Mouse (Mus musculus) limb, embryonic 14.5 days (tissue): ENCODE results near the gene Tsga13. TPM values are rescaled to one million over a fixed set of nuclear protein-coding genes. Genes with fewer than 3 reads are reported as not detected.

Experiments used
- ATAC-seq: fragments of 200-750 bp; cut with Nextera tagmentation; 2 replicates; pipeline ENCODE4 v1.8.0; 2017; ENCODE audit warnings: low read depth, moderate number of reproducible peaks, moderate TSS enrichment; ENCODE audit not compliant: low FRiP score
- DNase-seq: peaks from one replicate; pipeline ENCODE4 v3.0.0-alpha.2; 2015; ENCODE audit warnings: low spot score
- H3K27ac ChIP-seq: fragments of 300-500 bp; sonication (generic); replicated peaks from 2 replicates; pipeline ENCODE4 v1.5.1; 2014; ENCODE audit warnings: low read depth, mild to moderate bottlenecking, low read length, moderate library complexity, mixed read lengths
- H3K27me3 ChIP-seq: fragments of 300-500 bp; sonication (generic); 2 replicates; pipeline ENCODE4 v1.6.1; 2014; ENCODE audit warnings: low read length, mixed read lengths; ENCODE audit not compliant: control insufficient read depth, insufficient read depth
- H3K36me3 ChIP-seq: fragments of 300-500 bp; sonication (generic); 2 replicates; pipeline ENCODE4 v1.6.1; 2014; ENCODE audit warnings: mild to moderate bottlenecking, low read length, moderate library complexity, mixed read lengths; ENCODE audit not compliant: control insufficient read depth, insufficient read depth
- H3K4me1 ChIP-seq: fragments of 300-500 bp; sonication (generic); 2 replicates; pipeline ENCODE4 v1.6.1; 2014; ENCODE audit warnings: antibody characterized with exemption, low read length, mixed read lengths; ENCODE audit not compliant: control insufficient read depth, insufficient read depth
- H3K4me2 ChIP-seq: fragments of 300-500 bp; sonication (generic); replicated peaks from 2 replicates; pipeline ENCODE4 v1.6.1; 2014; ENCODE audit warnings: low read depth, mild to moderate bottlenecking, low read length, moderate library complexity; ENCODE audit not compliant: severe bottlenecking
- H3K4me3 ChIP-seq: fragments of 300-500 bp; sonication (generic); replicated peaks from 2 replicates; pipeline ENCODE4 v1.5.1; 2014; ENCODE audit warnings: low read length
- H3K9ac ChIP-seq: fragments of 300-500 bp; sonication (generic); 2 replicates; pipeline ENCODE4 v1.6.1; 2014; ENCODE audit warnings: mild to moderate bottlenecking, low read depth, low read length, moderate library complexity; ENCODE audit not compliant: severe bottlenecking
- H3K9me3 ChIP-seq: fragments of 300-500 bp; sonication (generic); 2 replicates; pipeline ENCODE4 v1.6.1; 2016; ENCODE audit warnings: low read length; ENCODE audit not compliant: control insufficient read depth
- POLR2A ChIP-seq: fragments of 200-500 bp; IDR thresholded peaks from 2 replicates; pipeline ENCODE4 v1.8.0; 2012; ENCODE audit warnings: inconsistent platforms, mild to moderate bottlenecking, moderate library complexity, borderline replicate concordance; ENCODE audit not compliant: insufficient read depth, insufficient read length; ENCODE audit errors: extremely low read depth
- WGBS: fragments of 180-500 bp; shearing (Covaris S2); extraction: QIAGEN DNeasy Blood & Tissue Kit; methylation state at CpG from one replicate; pipeline ENCODE4 v1.1.7; 2014; 5-methylcytosine and 5-hydroxymethylcytosine counted together
- polyA plus RNA-seq, 2 experiments: library from polyadenylated mRNA; depleted of rRNA in 1 of 2; stranded (reverse) in 1 of 2; unstranded in 1 of 2; fragments of >200 nt; fragmentation: Nextera tagmentation in 1 of 2; extraction: Ambion mirVana in 1 of 2; gene quantifications; 2 replicates each; pipeline versions ENCODE4 v1.2.1 to v1.2.3; 2012 to 2014

Tsga13 gene
- polyA plus RNA-seq (2012; rRNA removed) (0.31 and 0.42 TPM in 2 replicates), polyA plus RNA-seq (2014; fragmentation: Nextera tagmentation; extraction: Ambion mirVana) (0.25 and 0.28 TPM in 2 replicates)

DNA sequence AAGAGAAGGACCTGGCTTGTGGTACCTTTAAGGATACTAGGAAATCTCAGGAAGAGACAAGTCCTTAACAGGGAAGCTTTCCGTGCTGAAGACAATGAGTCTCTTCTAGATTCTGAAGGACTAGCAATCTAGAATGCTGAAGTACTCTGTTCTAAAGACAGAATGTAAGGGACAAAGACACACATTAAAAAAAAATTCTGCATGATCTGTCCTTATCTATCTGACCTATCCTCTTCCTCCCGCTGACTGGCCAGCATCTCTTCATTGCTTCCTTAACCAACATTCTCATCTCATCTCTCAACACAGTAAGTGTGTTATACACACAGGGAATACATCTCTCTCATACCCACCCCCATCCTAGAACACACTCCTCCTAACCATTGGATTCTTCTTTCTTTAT is at the start of gene Tsga13:
Tsga13 (minus strand) TSS at position 101 of the 400 bp plus-strand sequence.
- WGBS, result 97% methylated on average over 2 of the region's 2 CpGs
- Histone ChIP-seq H3K36me3 (no peaks in the 10 kb centered on the region), H3K4me3 (no peak within 1 kb of the TSS), H3K27ac (no peak within 1 kb of the TSS), H3K9me3 (no peaks in the 10 kb centered on the region), H3K27me3 (no peaks in the 10 kb centered on the region), H3K9ac (no peak within 1 kb of the TSS), H3K4me1 (no peaks in the 10 kb centered on the region), H3K4me2 (no peak within 1 kb of the TSS)
- ATAC-seq, result no peak
- no peak for DNase-seq
- no peak for TF ChIP-seq POLR2A

DNA sequence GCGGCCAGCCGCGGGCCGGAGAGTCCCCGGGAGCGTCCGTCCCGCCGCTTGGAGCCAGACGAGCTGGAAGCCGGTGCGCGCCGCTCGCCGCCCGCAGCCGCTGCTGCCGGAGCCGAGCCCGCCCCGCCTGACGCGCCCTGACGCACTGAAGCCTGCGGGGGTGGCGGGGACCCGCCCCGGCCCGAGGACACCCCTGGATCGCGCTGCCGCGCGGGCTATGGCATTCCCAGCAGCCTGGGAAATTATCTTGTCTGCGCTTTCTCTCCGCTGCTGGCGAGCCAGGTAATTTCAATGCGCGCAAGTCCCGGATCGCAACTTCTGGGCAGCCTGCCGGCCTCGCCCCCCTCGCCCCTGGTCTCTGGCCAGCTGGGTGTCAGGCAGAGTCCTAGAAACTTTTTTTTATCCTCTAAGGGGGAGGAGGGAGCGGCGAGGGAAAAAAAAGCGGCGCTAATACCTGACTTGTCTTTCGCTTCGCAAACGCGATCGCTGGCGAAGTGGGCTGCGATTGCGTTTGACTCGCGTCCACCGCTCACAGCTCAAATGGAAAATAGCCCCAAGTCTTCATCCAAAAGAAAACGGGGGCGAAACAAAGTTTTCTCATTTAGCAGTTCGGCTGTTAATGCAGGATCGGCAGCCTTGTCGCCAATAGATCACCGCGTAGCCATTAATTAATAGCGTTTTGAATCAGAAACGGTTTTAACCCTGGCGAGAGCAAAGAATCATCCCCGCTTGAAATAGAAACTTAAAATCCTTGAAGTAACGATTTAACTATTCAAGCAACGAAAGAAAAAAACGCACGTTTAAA is 43.6 kb upstream of the Tsga13 start, which contains the start of gene Klf14:
Klf14 (minus strand) TSS at position 343 of the 805 bp plus-strand sequence.
- ATAC-seq, result peak; percentile 55
- DNase-seq, result peak; percentile 75
- H3K4me1 ChIP-seq, result no peaks in the 10 kb centered on the region
- H3K9me3 ChIP-seq, result peaks cover 35% of the 10 kb centered on the region
- peak within 1 kb of the TSS; percentile 55 for H3K9ac ChIP-seq
- peak within 1 kb of the TSS; percentile 62 for H3K4me2 ChIP-seq
- peak within 1 kb of the TSS; percentile 59 for H3K4me3 ChIP-seq
- no peak for TF ChIP-seq POLR2A
- 2% methylated on average over 50 of the region's 75 CpGs for WGBS
- H3K36me3 ChIP-seq, result no peaks in the 10 kb centered on the region
- peak within 1 kb of the TSS; percentile 58; the same call in 1 of the 2 replicates for H3K27ac ChIP-seq
- H3K27me3 ChIP-seq, result peaks cover 27% of the 10 kb centered on the region

DNA sequence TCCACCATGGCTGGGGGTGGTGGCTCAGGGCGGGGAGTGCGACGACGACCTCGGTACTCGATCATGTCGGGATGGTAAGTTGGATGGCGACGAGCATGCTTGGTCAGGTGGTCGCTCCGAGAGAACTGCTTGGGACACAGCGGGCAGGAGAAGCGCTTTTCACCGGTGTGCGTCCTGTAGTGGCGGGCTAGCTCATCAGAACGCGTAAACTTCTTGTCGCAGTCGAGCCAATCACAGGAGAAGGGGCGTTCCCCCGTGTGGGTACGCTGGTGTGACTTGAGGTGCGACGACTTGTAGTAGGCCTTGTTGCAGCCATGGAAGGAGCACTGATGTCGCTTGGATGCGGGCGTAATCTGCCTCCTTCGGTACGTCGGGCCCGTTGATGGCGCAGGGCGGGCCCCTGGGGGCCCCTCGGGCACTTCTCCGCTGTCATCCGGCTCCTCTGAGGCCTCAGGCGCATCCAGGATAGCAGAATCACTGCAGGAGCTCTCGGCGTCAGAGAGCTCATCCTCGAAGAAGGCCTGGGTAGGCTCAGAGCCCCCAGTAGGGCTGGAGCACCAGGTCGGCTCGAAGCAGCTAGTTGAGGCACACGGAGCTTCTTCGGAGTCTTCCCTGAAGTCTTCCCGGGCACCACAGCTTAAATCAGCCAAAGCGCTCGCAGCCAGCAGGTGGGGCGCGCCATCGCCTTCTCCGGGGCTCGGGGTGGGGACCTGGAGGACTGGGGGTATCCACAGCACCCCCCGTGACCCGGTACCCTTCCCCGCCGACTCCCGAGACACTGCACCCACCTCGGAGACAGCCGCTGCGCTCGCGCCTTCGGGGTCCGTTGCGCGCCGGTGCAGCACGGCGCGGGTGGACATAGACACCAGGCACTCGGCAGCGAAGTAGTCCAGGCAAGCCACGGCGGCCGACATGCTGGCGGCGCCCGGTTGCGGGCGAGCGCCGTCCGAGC is 42.7 kb upstream of the Tsga13 start:
- TF ChIP-seq POLR2A, result no peak
- 6% methylated on average over 72 of the region's 84 CpGs for WGBS
- H3K27ac ChIP-seq, result peak overlapping the region; percentile 58; the same call in 1 of the 2 replicates
- peak overlapping the region; percentile 59 for H3K4me3 ChIP-seq
- peak overlapping the region; percentile 62 for H3K4me2 ChIP-seq
- peak overlapping the region; percentile 55 for H3K9ac ChIP-seq
- ATAC-seq (no peak), DNase-seq (peak; percentile 21)
- H3K36me3 ChIP-seq, result no peaks in the 10 kb centered on the region
- H3K4me1 ChIP-seq, result no peaks in the 10 kb centered on the region
- H3K9me3 ChIP-seq, result peaks cover 35% of the 10 kb centered on the region
- peaks cover 27% of the 10 kb centered on the region for H3K27me3 ChIP-seq

DNA sequence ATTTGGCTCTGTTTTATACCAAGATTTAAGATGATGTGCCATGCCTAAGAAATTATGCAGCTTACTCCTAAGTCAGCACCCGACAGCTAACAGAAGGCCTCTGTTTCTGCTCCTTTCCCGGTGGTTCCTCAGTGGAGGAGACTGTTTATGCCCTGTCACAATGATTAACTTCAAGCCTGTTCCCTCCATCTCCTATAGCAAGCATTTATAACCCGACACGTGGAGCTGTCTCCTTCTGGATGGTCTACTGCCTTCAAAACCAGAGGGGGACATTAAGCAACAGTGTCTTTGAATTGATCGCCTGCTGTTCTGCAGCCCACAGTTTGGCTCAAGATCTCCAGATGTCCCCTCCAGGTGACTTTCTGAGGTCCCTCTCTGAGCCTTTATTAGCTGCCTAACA is 23.9 kb upstream of the Tsga13 start:
- no peak overlapping the region for H3K9ac ChIP-seq
- DNase-seq (no peak), ATAC-seq (no peak)
- no peaks in the 10 kb centered on the region for H3K9me3 ChIP-seq
- WGBS, result 30% methylated on average over 5 of the region's 5 CpGs
- TF ChIP-seq POLR2A, result no peak
- H3K4me2 ChIP-seq, result no peak overlapping the region
- H3K36me3 ChIP-seq, result no peaks in the 10 kb centered on the region
- H3K4me1 ChIP-seq, result no peaks in the 10 kb centered on the region
- no peak overlapping the region for H3K4me3 ChIP-seq
- H3K27ac ChIP-seq, result no peak overlapping the region
- no peaks in the 10 kb centered on the region for H3K27me3 ChIP-seq

DNA sequence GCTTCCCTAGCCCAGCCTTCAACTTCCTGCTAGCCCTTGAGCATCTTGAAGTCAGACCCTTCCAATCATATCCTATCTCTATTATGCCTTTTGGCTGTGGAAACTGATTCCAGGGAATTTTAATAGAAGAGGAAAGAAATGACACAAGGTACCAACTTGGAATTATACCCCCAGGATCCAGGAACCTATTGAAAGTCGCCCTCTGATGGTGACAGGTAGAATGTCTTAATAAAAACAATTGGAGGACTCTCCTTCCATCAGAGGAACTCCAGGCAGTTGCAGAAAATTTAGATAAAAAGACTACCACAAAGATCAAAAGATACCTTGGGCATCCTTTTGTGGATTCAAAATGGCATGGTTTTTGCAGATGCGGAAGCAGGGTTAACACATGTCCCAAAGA is 7.4 kb upstream of the Tsga13 start:
- Histone ChIP-seq H3K27me3 (no peaks in the 10 kb centered on the region), H3K4me3 (no peak overlapping the region), H3K4me1 (0 out of 2 replicates have a peak, but pooled peaks cover 5% of the 10 kb centered on the region), H3K9ac (no peak overlapping the region), H3K4me2 (no peak overlapping the region), H3K36me3 (no peaks in the 10 kb centered on the region), H3K27ac (no peak overlapping the region), H3K9me3 (no peaks in the 10 kb centered on the region)
- 48% methylated on average over 2 of the region's 2 CpGs for WGBS
- peak; percentile 14 for DNase-seq
- no peak for TF ChIP-seq POLR2A
- no peak for ATAC-seq
